Mouse (Mus musculus): ENCODE measurements around the gene Galnt4. TPM values are rescaled to one million over a fixed set of nuclear protein-coding genes. Genes with fewer than 3 reads are reported as not detected.
"Not testable (repeated sequence)": the region's sequence is repeated elsewhere in the genome, so short reads cannot be mapped to it uniquely, and the experiment has no call there.

The Galnt4 gene
- total RNA-seq, 1 experiment from 2014 or later: 8.3 TPM

DNA sequence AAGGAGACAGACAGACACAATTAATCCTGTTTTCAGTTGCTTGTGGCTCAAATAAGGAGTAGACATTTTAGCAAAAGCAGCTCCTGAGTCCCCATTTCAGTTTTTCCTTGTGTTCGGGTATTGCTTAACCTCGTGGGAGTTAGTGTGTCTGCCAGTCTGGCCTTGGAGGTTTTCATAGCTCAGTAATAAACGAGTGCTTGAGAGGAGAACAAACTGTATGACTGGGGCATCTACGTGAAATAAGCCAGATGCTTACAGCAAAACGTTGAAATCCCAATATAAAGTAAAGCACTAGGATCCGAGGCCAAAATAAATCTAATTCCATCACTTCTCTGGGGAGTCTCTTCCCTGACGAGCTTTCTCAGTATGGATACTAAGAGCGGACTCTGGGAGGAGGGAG is 37.7 kb downstream of the Galnt4 start:
- no peak for ATAC-seq (replicated peaks; ENCODE audit: insufficient number of reproducible peaks, low FRiP score, low TSS enrichment, poor library complexity, severe bottlenecking)

- ATAC-seq (replicated peaks; ENCODE audit: insufficient number of reproducible peaks, low FRiP score, low TSS enrichment, poor library complexity, severe bottlenecking): no peak
Observed at GRCm38 (mm10) chr10:99146596-99146995, 38.6 kb downstream of the Galnt4 start.

DNA sequence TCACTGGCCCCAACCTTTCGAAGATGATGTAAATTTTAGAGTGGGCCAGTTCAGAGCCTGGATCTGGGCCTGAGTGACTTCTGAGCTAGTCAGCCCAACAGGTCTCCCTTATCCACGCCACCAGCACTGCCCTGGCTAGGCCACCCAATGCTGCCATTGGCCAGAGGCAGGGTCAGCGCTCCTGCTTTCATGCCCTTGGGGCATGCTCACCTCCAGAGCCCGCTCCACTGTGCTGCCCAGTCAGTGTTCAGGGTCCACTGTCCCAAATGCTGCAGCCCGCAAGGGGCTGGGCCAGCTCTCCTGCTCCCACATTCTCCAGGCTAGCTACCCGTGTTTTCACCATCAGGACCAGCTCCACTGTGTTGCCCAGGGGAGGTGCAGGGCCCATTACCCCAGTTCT is 42.1 kb downstream of the Galnt4 start:
- ATAC-seq (replicated peaks; ENCODE audit: insufficient number of reproducible peaks, low FRiP score, low TSS enrichment, poor library complexity, severe bottlenecking): no peak

- no peak for ATAC-seq (replicated peaks; ENCODE audit: insufficient number of reproducible peaks, low FRiP score, low TSS enrichment, poor library complexity, severe bottlenecking)
Observed at GRCm38 (mm10) chr10:99151580-99151979, 43.6 kb downstream of the Galnt4 start.

DNA sequence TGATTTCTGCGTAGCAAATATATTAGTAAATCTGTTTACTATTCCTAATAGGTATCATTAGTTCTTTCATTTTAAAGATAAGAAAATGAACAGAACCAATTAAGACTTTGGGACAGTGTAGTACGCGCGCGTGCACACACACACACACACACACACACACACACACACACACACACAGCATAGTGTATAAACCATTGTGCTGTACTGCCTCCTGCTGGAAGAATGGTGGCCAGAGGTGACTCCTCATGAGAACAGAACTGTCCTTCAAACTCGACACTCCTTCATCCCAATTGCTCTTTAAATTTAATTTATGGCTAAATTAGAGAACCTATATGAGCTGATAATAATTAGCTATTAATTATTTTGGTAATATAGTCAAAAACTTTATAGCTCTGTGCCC is 44.1 kb downstream of the Galnt4 start:
- no peak for ATAC-seq (replicated peaks; ENCODE audit: insufficient number of reproducible peaks, low FRiP score, low TSS enrichment, poor library complexity, severe bottlenecking)

DNA sequence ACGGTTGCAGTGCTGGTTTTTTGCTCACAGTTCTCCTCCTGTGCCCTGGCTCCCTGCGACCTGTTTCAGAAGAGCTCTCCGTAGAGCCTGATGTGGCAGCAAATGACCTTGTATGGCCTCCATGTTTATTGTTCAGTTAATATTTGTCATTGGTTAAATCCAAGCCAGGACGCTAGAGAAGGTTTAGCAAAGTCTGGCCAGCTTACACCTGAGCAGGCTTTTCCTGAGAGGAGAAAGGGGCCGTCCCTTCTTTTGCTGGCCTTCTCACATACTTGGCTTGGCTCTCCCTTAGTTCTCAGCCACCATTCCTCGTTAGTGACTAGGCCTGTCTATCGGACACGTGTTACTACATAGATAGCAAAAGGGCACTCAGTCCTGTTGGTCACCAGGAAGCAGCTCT is 46.7 kb downstream of the Galnt4 start:
- ATAC-seq (replicated peaks; ENCODE audit: insufficient number of reproducible peaks, low FRiP score, low TSS enrichment, poor library complexity, severe bottlenecking): no peak

- ATAC-seq (replicated peaks; ENCODE audit: insufficient number of reproducible peaks, low FRiP score, low TSS enrichment, poor library complexity, severe bottlenecking): 0 out of 2 replicates have a peak, but pooled peaks have one; percentile 20
Observed at GRCm38 (mm10) chr10:99156808-99157207, 48.8 kb downstream of the Galnt4 start.

DNA sequence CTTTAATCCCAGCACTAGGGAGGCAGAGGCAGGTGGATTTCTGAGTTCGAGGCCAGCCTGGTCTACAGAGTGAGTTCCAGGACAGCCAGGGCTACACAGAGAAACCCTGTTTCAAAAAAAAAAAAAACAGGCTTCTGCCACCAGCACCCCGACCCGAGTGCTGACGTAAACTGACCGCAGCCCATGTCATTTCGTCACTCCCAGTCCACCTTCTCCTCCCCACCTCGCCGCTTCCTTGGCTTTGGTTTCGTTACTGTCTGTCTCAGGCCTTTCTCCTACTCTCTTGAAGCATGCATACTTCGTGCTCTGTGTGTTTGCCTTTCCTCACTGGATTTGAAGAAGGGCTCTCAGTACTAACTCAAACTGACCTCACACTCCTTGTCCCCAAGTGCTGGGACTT is 49.7 kb downstream of the Galnt4 start:
- ATAC-seq (replicated peaks; ENCODE audit: insufficient number of reproducible peaks, low FRiP score, low TSS enrichment, poor library complexity, severe bottlenecking): not testable (repeated sequence)

DNA sequence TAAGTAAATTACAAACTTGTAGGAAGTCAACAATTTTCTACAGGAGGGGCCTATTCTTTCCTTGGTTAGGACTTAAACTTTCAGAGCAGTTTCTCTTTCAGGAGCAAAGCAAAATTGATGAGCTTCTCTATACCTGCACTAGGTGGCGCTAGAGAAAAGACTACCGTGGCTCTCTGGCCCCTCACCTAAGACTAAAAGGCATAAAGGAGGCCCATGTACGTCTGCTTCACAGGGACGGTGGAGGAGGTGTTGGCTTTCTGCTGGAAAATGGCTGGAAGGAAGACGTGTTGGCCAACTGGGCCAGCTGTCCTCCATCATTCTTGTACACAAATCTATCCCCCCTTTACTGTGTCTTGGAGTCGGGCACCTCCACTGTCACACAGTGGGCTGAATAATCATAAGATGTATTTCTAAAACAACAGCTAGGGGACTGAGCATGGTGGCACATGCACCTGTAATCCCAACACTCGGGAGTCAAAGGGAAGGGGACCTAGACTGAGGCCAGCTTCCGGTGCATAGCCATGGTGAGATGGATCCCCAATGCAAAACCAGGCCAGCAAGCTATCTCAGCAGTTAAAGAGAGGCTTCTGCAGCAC is 54.1 kb downstream of the Galnt4 start:
- peak; percentile 1; the same call in 1 of the 2 replicates for ATAC-seq (replicated peaks; ENCODE audit: insufficient number of reproducible peaks, low FRiP score, low TSS enrichment, poor library complexity, severe bottlenecking)

Other genes starting within 250 kb of the Galnt4 start
- 167 to 305 TPM (median 212 TPM) in 3 replicates for gene Atp2b1, start 193.8 kb upstream of the Galnt4 start, total RNA-seq (2017)
- gene Poc1b, start 1.1 kb upstream of the Galnt4 start, total RNA-seq (2017): 3.5 to 11.2 TPM (median 9.5 TPM) in 3 replicates
- gene Phxr2, start 18.2 kb downstream of the Galnt4 start, total RNA-seq (2017): not detected in 3 replicates
- 114 to 201 TPM (median 184 TPM) in 3 replicates for gene Dusp6, start 155.1 kb downstream of the Galnt4 start, total RNA-seq (2017)